Mouse (Mus musculus) urinary bladder, postnatal 0 days (tissue): ENCODE results near the gene Cdkl1. TPM values are rescaled to one million over a fixed set of nuclear protein-coding genes. Genes with fewer than 3 reads are reported as not detected.

ENCODE experiments used
- microRNA counts: library from miRNA; unstranded; fragments of <30 nt; microRNA quantifications from one replicate; lab custom pipeline; 2016
- microRNA-seq: library from miRNA; unstranded; fragments of <30 nt; microRNA quantifications from one replicate; pipeline ENCODE4, GENCODE M21; 2016
- polyA plus RNA-seq: library from polyadenylated mRNA; unstranded; fragments of >200 nt; fragmentation: Nextera tagmentation; extraction: Ambion mirVana; gene quantifications from 2 replicates; pipeline ENCODE4 v1.2.1, GENCODE M21; 2015

The Cdkl1 gene
- polyA plus RNA-seq, result 6.3 and 8.5 TPM in 2 replicates

DNA sequence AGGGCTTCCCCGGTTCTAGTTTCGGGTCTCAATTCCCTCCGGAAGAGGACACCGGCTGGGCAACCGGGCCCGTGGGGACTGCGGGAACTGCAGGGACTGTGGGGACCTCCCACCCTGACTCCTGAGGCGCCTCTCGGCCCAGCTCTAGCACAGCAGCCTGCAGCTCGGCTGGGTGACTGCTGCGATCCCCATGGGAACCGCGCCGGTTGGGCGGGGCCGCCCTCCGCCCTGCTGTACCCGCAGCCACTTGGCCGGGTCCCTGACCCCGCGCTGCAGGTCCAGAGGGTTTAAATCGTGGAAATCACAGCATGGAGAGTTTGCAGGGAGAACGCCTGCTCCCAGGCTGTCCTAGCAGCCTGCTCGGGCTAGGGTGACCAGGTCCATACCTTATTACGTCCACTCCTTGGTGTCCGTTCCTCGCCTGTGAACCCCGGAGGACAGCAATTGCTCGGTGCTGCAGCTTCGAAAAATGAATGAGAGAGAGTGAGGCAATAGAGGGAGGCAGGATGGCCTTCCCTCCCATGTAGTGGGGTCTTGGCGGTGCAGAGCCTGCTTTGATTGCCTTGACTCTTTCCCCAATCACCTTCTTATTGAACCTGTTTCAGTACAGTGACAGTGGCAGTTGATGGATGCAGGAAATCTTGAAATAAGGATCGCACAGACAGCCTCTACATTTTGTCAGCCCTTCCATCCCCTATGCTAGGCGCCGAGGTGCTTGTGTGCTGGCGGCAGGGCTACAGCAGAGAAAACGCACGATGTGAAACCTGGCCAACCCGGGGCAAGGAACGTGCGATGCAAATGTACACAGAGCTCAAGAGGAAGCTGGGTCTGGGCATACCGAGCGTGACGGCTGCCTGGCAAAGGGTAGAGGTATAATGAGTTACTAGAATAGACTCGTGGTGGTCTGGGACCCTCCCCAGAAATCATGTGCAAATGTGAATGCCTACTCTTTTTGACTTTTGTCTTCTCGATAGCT lies at the start of gene Cdkl1:
Cdkl1 (minus strand) TSS at position 738 of the 976 bp plus-strand sequence.

DNA sequence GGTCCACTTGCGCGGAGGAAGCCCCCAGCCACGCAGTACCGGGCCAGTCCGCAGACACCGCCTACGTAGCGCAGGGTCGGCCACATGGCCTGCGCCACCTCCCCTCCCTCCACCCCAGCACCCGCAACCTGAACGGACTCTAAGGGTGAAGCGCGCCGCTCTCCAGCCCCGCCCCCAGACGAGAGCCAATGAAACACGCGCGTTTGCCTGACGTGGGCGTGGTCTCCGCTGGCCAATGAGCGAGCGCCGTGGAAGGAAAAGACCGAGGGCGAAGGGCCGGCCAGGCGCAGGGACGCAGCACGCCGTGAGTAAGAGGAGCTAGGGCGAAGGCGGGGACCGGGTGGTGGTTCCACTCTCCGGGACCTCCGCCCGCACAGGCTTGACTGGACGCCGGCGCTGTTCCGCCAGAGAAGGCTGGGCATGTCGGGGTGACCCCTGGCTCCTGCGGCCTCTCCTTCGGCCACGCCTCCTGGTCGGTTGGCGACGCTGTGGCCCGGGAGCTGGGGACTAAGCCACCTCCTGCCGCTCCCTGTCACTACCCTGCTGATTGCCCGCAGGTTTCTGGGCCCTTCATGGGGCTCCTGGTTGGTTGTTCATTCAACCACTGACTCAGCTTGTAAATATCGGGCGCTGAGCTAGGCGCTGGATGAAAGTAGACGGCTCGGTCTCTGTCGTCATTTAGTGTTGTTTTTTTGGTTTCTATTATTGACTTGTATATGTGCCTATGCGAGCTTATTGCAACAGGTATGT lies 66.2 kb downstream of the Cdkl1 start, which contains the start of the genes L2hgdh and Atp5s:
L2hgdh (minus strand) TSS at position 163 of the 750 bp plus-strand sequence.
Atp5s (plus strand) TSS at position 240 of the 750 bp plus-strand sequence.

MicroRNA genes within 50 kb of the gene (microRNA counts, 519-probe panel; counts per million panel counts)
- microRNA mmu-miR-681 (lab: Ali Mortazavi, UCI), result not detected

Small RNA genes lying within 50 kb of the gene (microRNA-seq; reads per million reads assigned to microRNA genes)
- gene Mir681, result not detected

Other genes starting within 250 kb of the Cdkl1 start
- gene Vcpkmt, start 208.2 kb downstream of the Cdkl1 start, polyA plus RNA-seq, result 13.9 and 14.6 TPM in 2 replicates
- gene Sos2, start 109.4 kb downstream of the Cdkl1 start, polyA plus RNA-seq, result 5.0 and 5.6 TPM in 2 replicates
- gene L2hgdh, start 66.4 kb downstream of the Cdkl1 start, polyA plus RNA-seq, result 5.3 and 5.9 TPM in 2 replicates
- gene Atp5s, start 66.3 kb downstream of the Cdkl1 start, polyA plus RNA-seq, result 15.5 and 16.5 TPM in 2 replicates
- 3.9 and 6.8 TPM in 2 replicates for gene Atl1, start 101.3 kb upstream of the Cdkl1 start, polyA plus RNA-seq
- 20.9 and 23.9 TPM in 2 replicates for gene Map4k5, start 101.9 kb upstream of the Cdkl1 start, polyA plus RNA-seq
- 5.1 and 5.2 TPM in 2 replicates for gene Sav1, start 195.7 kb upstream of the Cdkl1 start, polyA plus RNA-seq